Mouse (Mus musculus) limb, embryonic 12.5 days (tissue): ENCODE measurements around the gene Usp46. TPM values are rescaled to one million over a fixed set of nuclear protein-coding genes. Genes with fewer than 3 reads are reported as not detected.

Experiments used
- ATAC-seq: fragments of 200-750 bp; cut with Nextera tagmentation; 2 replicates; pipeline ENCODE4 v1.8.0; 2017; ENCODE audit warnings: low read depth, moderate TSS enrichment; ENCODE audit not compliant: insufficient number of reproducible peaks, insufficient read depth, low FRiP score, low TSS enrichment
- H3K27ac ChIP-seq: fragments of 300-500 bp; sonication (generic); 2 replicates; pipeline ENCODE4 v1.5.1; 2016; ENCODE audit warnings: mild to moderate bottlenecking, moderate library complexity
- H3K27me3 ChIP-seq: fragments of 300-500 bp; sonication (generic); 2 replicates; pipeline ENCODE4 v1.6.1; 2016; ENCODE audit warnings: mild to moderate bottlenecking, moderate library complexity
- H3K36me3 ChIP-seq: fragments of 300-500 bp; sonication (generic); 2 replicates; pipeline ENCODE4 v1.6.1; 2016; ENCODE audit warnings: mild to moderate bottlenecking, moderate library complexity
- H3K4me1 ChIP-seq: fragments of 300-500 bp; sonication (generic); replicated peaks from 2 replicates; pipeline ENCODE4 v1.6.1; 2016
- H3K4me2 ChIP-seq: fragments of 300-500 bp; sonication (generic); 2 replicates; pipeline ENCODE4 v1.6.1; 2016; ENCODE audit warnings: mild to moderate bottlenecking, moderate library complexity
- H3K4me3 ChIP-seq: fragments of 300-500 bp; sonication (generic); replicated peaks from 2 replicates; pipeline ENCODE4 v1.5.1; 2016; ENCODE audit warnings: mild to moderate bottlenecking
- H3K9ac ChIP-seq: fragments of 300-500 bp; sonication (generic); replicated peaks from 2 replicates; pipeline ENCODE4 v1.6.1; 2016; ENCODE audit warnings: mild to moderate bottlenecking, moderate library complexity
- H3K9me3 ChIP-seq: fragments of 300-500 bp; sonication (generic); 2 replicates; pipeline ENCODE4 v1.6.1; 2016; ENCODE audit warnings: mild to moderate bottlenecking, moderate library complexity
- WGBS: fragments of 180-500 bp; shearing (Covaris S2); methylation state at CpG from one replicate; pipeline ENCODE4 v1.1.7; 2016; 5-methylcytosine and 5-hydroxymethylcytosine counted together
- polyA plus RNA-seq: library from polyadenylated mRNA; unstranded; fragments of >200 nt; fragmentation: Nextera tagmentation; extraction: Ambion mirVana; gene quantifications from 2 replicates; pipeline ENCODE4 v1.2.1, GENCODE M21; 2016

Gene Usp46
- polyA plus RNA-seq, 1 experiment from 2014 or later: 49.3 TPM

- no peak overlapping the region for H3K4me3 ChIP-seq
- H3K9ac ChIP-seq: 0 out of 2 replicates have a peak overlapping the region, but pooled peaks have one; percentile 19
- H3K27ac ChIP-seq: no peak overlapping the region; the same call in 1 of the 2 replicates
- H3K4me2 ChIP-seq: no peak overlapping the region
- ATAC-seq: 0 out of 2 replicates have a peak, but pooled peaks have one; percentile 20
- peaks cover 34% of the 10 kb centered on the region for H3K36me3 ChIP-seq
- no peaks in the 10 kb centered on the region for H3K9me3 ChIP-seq
- peaks cover 25% of the 10 kb centered on the region for H3K4me1 ChIP-seq
- 83% methylated on average over 23 of the region's 23 CpGs for WGBS
- no peaks in the 10 kb centered on the region for H3K27me3 ChIP-seq
These were observed 16.6 kb downstream of the Usp46 start for GRCm38 (mm10) chr5:74051394-74052170.

- no peaks in the 10 kb centered on the region for H3K27me3 ChIP-seq
- WGBS: 92% methylated on average over 2 of the region's 2 CpGs
- H3K4me3 ChIP-seq: no peak overlapping the region
- ATAC-seq: no peak
- H3K9me3 ChIP-seq: no peaks in the 10 kb centered on the region
- H3K36me3 ChIP-seq: peaks cover 34% of the 10 kb centered on the region
- no peak overlapping the region for H3K27ac ChIP-seq
- H3K4me1 ChIP-seq: peaks cover 29% of the 10 kb centered on the region
- H3K9ac ChIP-seq: no peak overlapping the region
- no peak overlapping the region for H3K4me2 ChIP-seq
These were observed 17.3 kb downstream of the Usp46 start for GRCm38 (mm10) chr5:74050903-74051302.

GRCm38 (mm10) chr5:74048846-74049495 lies 19.3 kb downstream of the Usp46 start:
- H3K4me2 ChIP-seq: no peak overlapping the region
- no peak overlapping the region for H3K9ac ChIP-seq
- H3K36me3 ChIP-seq: peaks cover 28% of the 10 kb centered on the region
- WGBS: 90% methylated on average over 16 of the region's 16 CpGs
- no peak overlapping the region for H3K4me3 ChIP-seq
- ATAC-seq: no peak
- no peaks in the 10 kb centered on the region for H3K9me3 ChIP-seq
- H3K27ac ChIP-seq: no peak overlapping the region; the same call in 1 of the 2 replicates
- H3K4me1 ChIP-seq: peaks cover 48% of the 10 kb centered on the region
- no peaks in the 10 kb centered on the region for H3K27me3 ChIP-seq

GRCm38 (mm10) chr5:74044591-74044990 lies 23.6 kb downstream of the Usp46 start:
- peak; percentile 23; the same call in 1 of the 2 replicates for ATAC-seq
- 78% methylated on average over 7 of the region's 7 CpGs for WGBS
- no peak overlapping the region for H3K4me3 ChIP-seq
- H3K36me3 ChIP-seq: peaks cover 18% of the 10 kb centered on the region
- H3K4me1 ChIP-seq: peaks cover 37% of the 10 kb centered on the region
- H3K27ac ChIP-seq: no peak overlapping the region
- no peak overlapping the region for H3K9ac ChIP-seq
- H3K27me3 ChIP-seq: no peaks in the 10 kb centered on the region
- no peak overlapping the region for H3K4me2 ChIP-seq
- H3K9me3 ChIP-seq: no peaks in the 10 kb centered on the region

- H3K27ac ChIP-seq: peak overlapping the region; percentile 50; the same call in 1 of the 2 replicates
- WGBS: 59% methylated on average over 6 of the region's 6 CpGs
- peaks cover 32% of the 10 kb centered on the region for H3K4me1 ChIP-seq
- H3K4me3 ChIP-seq: no peak overlapping the region
- no peak for ATAC-seq
- H3K27me3 ChIP-seq: no peaks in the 10 kb centered on the region
- no peak overlapping the region for H3K9ac ChIP-seq
- H3K9me3 ChIP-seq: no peaks in the 10 kb centered on the region
- H3K4me2 ChIP-seq: no peak overlapping the region
- peaks cover 17% of the 10 kb centered on the region for H3K36me3 ChIP-seq
These were observed 25.4 kb downstream of the Usp46 start for GRCm38 (mm10) chr5:74042796-74043340.

- no peak overlapping the region for H3K27ac ChIP-seq
- no peak overlapping the region for H3K9ac ChIP-seq
- no peak for ATAC-seq
- H3K27me3 ChIP-seq: no peaks in the 10 kb centered on the region
- H3K4me3 ChIP-seq: no peak overlapping the region
- no peak overlapping the region for H3K4me2 ChIP-seq
- WGBS: 83% methylated on average over 4 of the region's 4 CpGs
- H3K36me3 ChIP-seq: peaks cover 24% of the 10 kb centered on the region
- H3K4me1 ChIP-seq: peaks cover 24% of the 10 kb centered on the region
- H3K9me3 ChIP-seq: 0 out of 2 replicates have a peak, but pooled peaks cover 2% of the 10 kb centered on the region
These were observed 27.7 kb downstream of the Usp46 start for GRCm38 (mm10) chr5:74040541-74040940.

- Histone ChIP-seq H3K27me3 (no peaks in the 10 kb centered on the region), H3K9ac (no peak overlapping the region), H3K4me2 (no peak overlapping the region), H3K9me3 (0 out of 2 replicates have a peak, but pooled peaks cover 2% of the 10 kb centered on the region), H3K4me1 (no peaks in the 10 kb centered on the region), H3K27ac (no peak overlapping the region), H3K36me3 (peaks cover 54% of the 10 kb centered on the region), H3K4me3 (no peak overlapping the region)
- 81% methylated on average over 2 of the region's 2 CpGs for WGBS
- no peak for ATAC-seq
These were observed 32.8 kb downstream of the Usp46 start for GRCm38 (mm10) chr5:74035454-74035853.

GRCm38 (mm10) chr5:74034177-74034576 lies 34.1 kb downstream of the Usp46 start:
- Histone ChIP-seq H3K9me3 (0 out of 2 replicates have a peak, but pooled peaks cover 2% of the 10 kb centered on the region), H3K36me3 (peaks cover 56% of the 10 kb centered on the region), H3K4me3 (no peak overlapping the region), H3K4me1 (no peaks in the 10 kb centered on the region), H3K27ac (no peak overlapping the region), H3K27me3 (no peaks in the 10 kb centered on the region), H3K4me2 (no peak overlapping the region), H3K9ac (no peak overlapping the region)
- WGBS: 95% methylated on average over 4 of the region's 4 CpGs
- ATAC-seq: no peak

GRCm38 (mm10) chr5:74029787-74030186 lies 38.4 kb downstream of the Usp46 start:
- ATAC-seq: no peak
- Histone ChIP-seq H3K27me3 (no peaks in the 10 kb centered on the region), H3K9ac (no peak overlapping the region), H3K4me3 (no peak overlapping the region), H3K4me1 (peaks cover 2% of the 10 kb centered on the region; the same call in 1 of the 2 replicates), H3K9me3 (no peaks in the 10 kb centered on the region), H3K36me3 (peaks cover 68% of the 10 kb centered on the region), H3K27ac (no peak overlapping the region), H3K4me2 (no peak overlapping the region)
- 85% methylated on average over 7 of the region's 7 CpGs for WGBS

- no peaks in the 10 kb centered on the region for H3K9me3 ChIP-seq
- H3K4me1 ChIP-seq: peaks cover 2% of the 10 kb centered on the region; the same call in 1 of the 2 replicates
- H3K9ac ChIP-seq: no peak overlapping the region
- H3K27me3 ChIP-seq: no peaks in the 10 kb centered on the region
- peaks cover 68% of the 10 kb centered on the region for H3K36me3 ChIP-seq
- H3K4me2 ChIP-seq: no peak overlapping the region
- no peak overlapping the region for H3K4me3 ChIP-seq
- H3K27ac ChIP-seq: no peak overlapping the region
- ATAC-seq: no peak
- 90% methylated on average over 25 of the region's 25 CpGs for whole genome bisulfite sequencing
These were observed 39.3 kb downstream of the Usp46 start for GRCm38 (mm10) chr5:74028691-74029479.
